Mouse (Mus musculus): ENCODE measurements around the gene Gm28729. TPM values are rescaled to one million over a fixed set of nuclear protein-coding genes. Genes with fewer than 3 reads are reported as not detected.

The Gm28729 gene
- polyA plus RNA-seq (2015; fragmentation: Nextera tagmentation; extraction: Ambion mirVana) = 0.48 and 0.62 TPM in 2 replicates

GRCm38 (mm10) chr9:96524972-96525506 lies at the start of gene Gm28729:
TSS of gene Gm28729 (minus strand) at chr9:96525264.
- no peak for ATAC-seq (ENCODE audit: low FRiP score, low read depth)
- Histone ChIP-seq H3K27ac (replicated peaks) (no peak within 1 kb of the TSS), H3K36me3 (no peaks in the 10 kb centered on the region), H3K9me3 (no peaks in the 10 kb centered on the region), H3K4me2 (no peak within 1 kb of the TSS), H3K9ac (no peak within 1 kb of the TSS), H3K27me3 (no peaks in the 10 kb centered on the region), H3K4me1 (replicated peaks) (peaks cover 4% of the 10 kb centered on the region; the same call in 1 of the 2 replicates), H3K4me3 (no peak within 1 kb of the TSS)
- 55% methylated on average over 12 of the region's 12 CpGs for WGBS

GRCm38 (mm10) chr9:96573252-96573651 lies 48.2 kb upstream of the Gm28729 start:
- H3K36me3 ChIP-seq = peaks cover 18% of the 10 kb centered on the region
- no peak for ATAC-seq (ENCODE audit: low FRiP score, low read depth)
- WGBS = 4% methylated on average over 1 of the region's 1 CpGs

GRCm38 (mm10) chr9:96572754-96573153 lies 47.7 kb upstream of the Gm28729 start:
- no peak for ATAC-seq (ENCODE audit: low FRiP score, low read depth)
- Histone ChIP-seq H3K4me1 (replicated peaks) (no peaks in the 10 kb centered on the region), H3K4me3 (no peak overlapping the region), H3K9ac (no peak overlapping the region), H3K27me3 (no peaks in the 10 kb centered on the region), H3K4me2 (no peak overlapping the region), H3K9me3 (no peaks in the 10 kb centered on the region), H3K27ac (replicated peaks) (no peak overlapping the region), H3K36me3 (peaks cover 19% of the 10 kb centered on the region)
- 90% methylated on average over 9 of the region's 9 CpGs for WGBS

More at GRCm38 (mm10) chr9:96573252-96573651, 48.2 kb upstream of the Gm28729 start:
- Histone ChIP-seq H3K9me3 (no peaks in the 10 kb centered on the region), H3K4me3 (no peak overlapping the region), H3K4me1 (replicated peaks) (no peaks in the 10 kb centered on the region), H3K27me3 (no peaks in the 10 kb centered on the region), H3K27ac (replicated peaks) (no peak overlapping the region), H3K9ac (no peak overlapping the region), H3K4me2 (no peak overlapping the region)

DNA sequence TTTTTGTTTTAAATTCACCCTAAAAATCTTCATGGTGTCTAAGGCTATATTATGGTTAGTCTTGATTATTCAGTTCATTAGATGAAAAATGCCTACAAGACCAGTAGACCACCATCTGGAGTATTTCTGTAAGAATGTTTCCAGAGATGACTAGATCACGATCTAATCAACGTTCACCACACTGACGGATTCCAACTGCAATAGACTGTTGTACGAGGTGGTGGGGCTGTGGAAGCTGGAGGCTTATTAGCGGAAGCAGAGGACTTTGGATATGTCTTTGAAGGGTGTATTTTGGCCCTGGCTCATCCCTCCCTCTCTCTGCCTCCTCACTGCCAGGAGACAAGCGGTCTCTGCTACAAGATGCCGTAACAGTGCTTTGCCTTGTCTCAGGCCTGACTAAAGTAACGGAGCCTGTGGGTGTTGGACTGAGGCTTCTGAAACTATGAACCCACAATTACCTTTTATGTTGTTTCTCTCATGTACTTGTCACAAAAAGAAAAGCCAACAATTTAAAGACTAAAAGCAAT lies 41.5 kb upstream of the Gm28729 start:
- no peak overlapping the region for H3K4me3 ChIP-seq
- no peaks in the 10 kb centered on the region for H3K9me3 ChIP-seq
- peaks cover 36% of the 10 kb centered on the region for H3K36me3 ChIP-seq
- H3K27me3 ChIP-seq = no peaks in the 10 kb centered on the region
- 87% methylated on average over 8 of the region's 8 CpGs for WGBS
- no peak overlapping the region for H3K4me2 ChIP-seq
- ATAC-seq (ENCODE audit: low FRiP score, low read depth) = no peak
- no peaks in the 10 kb centered on the region for H3K4me1 ChIP-seq (replicated peaks)
- H3K9ac ChIP-seq = no peak overlapping the region
- no peak overlapping the region for H3K27ac ChIP-seq (replicated peaks)

DNA sequence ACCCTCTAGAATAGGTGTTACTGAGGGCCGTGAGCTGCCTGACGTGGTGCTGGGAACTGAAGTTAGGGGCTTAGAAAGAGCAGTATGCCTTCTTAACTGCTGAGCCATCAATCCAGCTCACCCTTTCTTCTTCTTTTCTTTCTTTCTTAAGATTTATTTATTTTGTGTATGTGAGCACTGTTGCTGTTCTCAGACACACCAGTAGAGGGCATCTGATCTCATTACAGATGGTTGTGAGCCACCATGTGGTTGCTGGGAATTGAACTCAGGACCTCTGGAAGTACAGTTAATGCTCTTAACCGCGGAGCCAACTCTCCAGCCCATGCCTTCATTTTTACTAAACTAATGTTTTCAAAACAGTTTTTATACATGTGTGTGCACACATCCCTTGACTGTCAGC lies 38.4 kb upstream of the Gm28729 start:
- 93% methylated on average over 4 of the region's 4 CpGs for WGBS
- Histone ChIP-seq H3K27ac (replicated peaks) (no peak overlapping the region), H3K4me2 (no peak overlapping the region), H3K9ac (no peak overlapping the region), H3K4me3 (no peak overlapping the region), H3K27me3 (no peaks in the 10 kb centered on the region), H3K36me3 (peaks cover 44% of the 10 kb centered on the region), H3K4me1 (replicated peaks) (no peaks in the 10 kb centered on the region), H3K9me3 (no peaks in the 10 kb centered on the region)
- no peak for ATAC-seq (ENCODE audit: low FRiP score, low read depth)

GRCm38 (mm10) chr9:96559148-96559547 lies 34.1 kb upstream of the Gm28729 start:
- no peak overlapping the region for H3K4me3 ChIP-seq
- H3K9ac ChIP-seq = no peak overlapping the region
- no peak overlapping the region for H3K27ac ChIP-seq (replicated peaks)
- H3K4me1 ChIP-seq (replicated peaks) = no peaks in the 10 kb centered on the region
- H3K36me3 ChIP-seq = peaks cover 40% of the 10 kb centered on the region
- H3K4me2 ChIP-seq = no peak overlapping the region
- no peak for ATAC-seq (ENCODE audit: low FRiP score, low read depth)
- H3K9me3 ChIP-seq = no peaks in the 10 kb centered on the region
- WGBS = 96% methylated on average over 6 of the region's 6 CpGs
- no peaks in the 10 kb centered on the region for H3K27me3 ChIP-seq

- no peaks in the 10 kb centered on the region for H3K9me3 ChIP-seq
- H3K9ac ChIP-seq = no peak overlapping the region
- no peak overlapping the region for H3K27ac ChIP-seq (replicated peaks)
- H3K36me3 ChIP-seq = peaks cover 34% of the 10 kb centered on the region
- no peak overlapping the region for H3K4me2 ChIP-seq
- H3K27me3 ChIP-seq = no peaks in the 10 kb centered on the region
- ATAC-seq (ENCODE audit: low FRiP score, low read depth) = no peak
- 73% methylated on average over 1 of the region's 1 CpGs for WGBS
- no peaks in the 10 kb centered on the region for H3K4me1 ChIP-seq (replicated peaks)
- no peak overlapping the region for H3K4me3 ChIP-seq
Measured at GRCm38 (mm10) chr9:96558594-96558993, 33.5 kb upstream of the Gm28729 start.

GRCm38 (mm10) chr9:96554095-96554494 lies 29.0 kb upstream of the Gm28729 start:
- Histone ChIP-seq H3K36me3 (peaks cover 26% of the 10 kb centered on the region), H3K9ac (no peak overlapping the region), H3K4me2 (no peak overlapping the region), H3K9me3 (no peaks in the 10 kb centered on the region), H3K4me1 (replicated peaks) (no peaks in the 10 kb centered on the region), H3K27me3 (no peaks in the 10 kb centered on the region), H3K27ac (replicated peaks) (no peak overlapping the region), H3K4me3 (no peak overlapping the region)
- WGBS = 79% methylated on average over 1 of the region's 1 CpGs
- no peak for ATAC-seq (ENCODE audit: low FRiP score, low read depth)

DNA sequence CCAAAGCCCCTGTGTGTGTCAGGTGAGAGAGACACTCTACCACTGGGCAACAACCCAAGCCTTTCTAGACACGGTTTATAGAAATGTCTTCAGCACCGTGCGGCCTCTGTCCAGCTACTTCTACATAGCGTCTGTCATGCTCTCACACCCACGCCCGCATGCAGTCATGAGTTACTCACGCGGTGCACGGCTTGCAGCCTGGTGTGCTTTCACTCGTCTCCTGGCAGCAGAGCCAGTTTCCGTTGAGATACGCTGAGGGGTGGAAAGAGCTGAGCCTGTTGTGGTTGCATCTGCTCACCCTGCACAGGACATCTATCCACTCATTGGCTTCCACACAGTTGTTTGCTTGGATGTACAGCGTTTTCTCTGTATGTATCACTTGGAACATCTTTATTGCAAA lies 20.3 kb upstream of the Gm28729 start:
- 90% methylated on average over 13 of the region's 13 CpGs for WGBS
- Histone ChIP-seq H3K9ac (no peak overlapping the region), H3K36me3 (peaks cover 26% of the 10 kb centered on the region), H3K27ac (replicated peaks) (no peak overlapping the region), H3K4me1 (replicated peaks) (no peaks in the 10 kb centered on the region), H3K27me3 (no peaks in the 10 kb centered on the region), H3K4me3 (no peak overlapping the region), H3K4me2 (no peak overlapping the region), H3K9me3 (no peaks in the 10 kb centered on the region)
- no peak for ATAC-seq (ENCODE audit: low FRiP score, low read depth)

DNA sequence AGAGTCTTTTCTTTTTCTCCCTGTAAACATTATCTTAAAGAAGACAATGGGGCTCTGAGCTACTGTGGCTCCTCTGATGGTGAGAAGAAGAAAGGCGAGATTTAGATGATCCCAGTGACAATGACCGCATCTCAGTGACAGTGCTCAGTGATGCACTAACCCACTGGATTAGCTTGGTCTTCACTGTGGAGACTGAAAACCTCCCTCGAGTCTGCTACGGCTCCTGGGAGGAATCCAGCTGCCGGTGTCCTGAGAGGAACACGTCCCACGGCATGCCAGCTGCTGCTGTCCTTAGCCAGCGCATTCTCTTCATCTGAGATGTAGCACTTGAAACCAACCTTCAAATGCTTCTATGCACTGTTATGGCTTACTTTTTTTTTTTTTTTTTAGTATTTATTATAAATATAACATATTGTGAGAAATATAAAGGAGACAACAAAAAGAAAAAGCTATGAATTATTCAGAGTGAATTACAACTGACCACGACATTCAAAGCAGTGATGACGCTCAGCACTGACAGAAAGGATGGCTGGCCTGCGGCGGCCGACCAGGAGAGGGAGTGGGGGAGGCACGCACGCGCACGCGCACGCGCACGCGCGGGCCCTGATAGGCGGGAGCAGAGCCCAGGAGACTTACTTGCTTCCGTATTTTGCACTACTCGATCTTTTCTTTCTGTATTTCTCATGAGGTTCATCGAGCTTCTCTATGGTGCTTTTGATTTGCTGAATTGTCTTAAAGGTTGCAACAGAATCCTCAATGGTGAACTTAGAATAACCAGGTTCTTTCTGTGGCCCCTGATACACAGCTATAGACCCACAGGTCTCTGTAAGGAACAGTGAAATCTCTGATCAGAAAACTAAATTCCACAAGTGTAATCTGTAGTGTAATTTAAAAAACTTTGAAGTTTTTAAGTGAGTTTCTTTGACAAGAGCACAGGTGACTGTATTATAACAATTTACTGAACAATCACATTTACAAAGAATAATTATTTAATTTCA lies 18.9 kb upstream of the Gm28729 start:
- H3K9ac ChIP-seq = 0 out of 2 replicates have a peak overlapping the region, but pooled peaks have one; percentile 25
- ATAC-seq (ENCODE audit: low FRiP score, low read depth) = peak; percentile 89

GRCm38 (mm10) chr9:96538916-96539315 lies 13.9 kb upstream of the Gm28729 start:
- Histone ChIP-seq H3K27ac (replicated peaks) (no peak overlapping the region), H3K36me3 (peaks cover 14% of the 10 kb centered on the region), H3K4me1 (replicated peaks) (0 out of 2 replicates have a peak, but pooled peaks cover 7% of the 10 kb centered on the region), H3K4me2 (no peak overlapping the region), H3K9me3 (no peaks in the 10 kb centered on the region), H3K4me3 (no peak overlapping the region), H3K9ac (no peak overlapping the region), H3K27me3 (no peaks in the 10 kb centered on the region)
- ATAC-seq (ENCODE audit: low FRiP score, low read depth) = no peak
- WGBS = 63% methylated on average over 10 of the region's 10 CpGs

More for the DNA sequence above, 18.9 kb upstream of the Gm28729 start:
- 25% methylated on average over 27 of the region's 27 CpGs for WGBS
- Histone ChIP-seq H3K9me3 (no peaks in the 10 kb centered on the region), H3K4me3 (peak overlapping the region; percentile 21; the same call in 1 of the 2 replicates), H3K4me1 (replicated peaks) (no peaks in the 10 kb centered on the region), H3K4me2 (peak overlapping the region; percentile 50), H3K27me3 (no peaks in the 10 kb centered on the region), H3K36me3 (peaks cover 26% of the 10 kb centered on the region), H3K27ac (replicated peaks) (peak overlapping the region; percentile 58)

DNA sequence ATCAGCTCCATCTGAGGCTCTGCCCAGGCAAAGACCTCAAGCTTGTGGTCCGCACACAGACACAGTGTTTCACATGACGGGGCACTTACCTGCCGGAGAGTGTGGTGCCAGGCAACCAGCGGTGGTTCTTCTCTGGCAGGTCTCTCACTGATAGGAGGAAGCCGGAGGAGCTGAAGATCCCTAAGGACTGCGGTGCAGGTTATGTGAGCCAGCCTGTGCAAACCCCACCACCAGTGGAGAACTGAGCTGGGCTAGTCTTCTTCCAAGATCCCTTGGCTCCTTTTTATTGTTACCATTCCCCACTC lies 12.5 kb upstream of the Gm28729 start:
- no peak overlapping the region for H3K9ac ChIP-seq
- H3K27ac ChIP-seq (replicated peaks) = no peak overlapping the region
- ATAC-seq (ENCODE audit: low FRiP score, low read depth) = peak; percentile 51; the same call in 1 of the 2 replicates
- H3K4me2 ChIP-seq = no peak overlapping the region; the same call in 1 of the 2 replicates
- H3K4me1 ChIP-seq (replicated peaks) = 0 out of 2 replicates have a peak, but pooled peaks cover 7% of the 10 kb centered on the region
- no peaks in the 10 kb centered on the region for H3K27me3 ChIP-seq
- WGBS = 88% methylated on average over 6 of the region's 6 CpGs
- H3K4me3 ChIP-seq = no peak overlapping the region
- H3K9me3 ChIP-seq = no peaks in the 10 kb centered on the region
- H3K36me3 ChIP-seq = peaks cover 12% of the 10 kb centered on the region
